Mouse (Mus musculus) embryonic facial prominence, embryonic 10.5 days (tissue): ENCODE results near the gene Mme. TPM values are rescaled to one million over a fixed set of nuclear protein-coding genes. Genes with fewer than 3 reads are reported as not detected.
A peak's percentile ranks its signal among the peaks of the same experiment; 100 is the strongest.

Experiments used
- DNase-seq: peaks from one replicate; pipeline ENCODE4 v3.0.0-alpha.2; 2017; ENCODE audit warnings: low spot score
- H3K27ac ChIP-seq: fragments of 300-500 bp; sonication (generic); replicated peaks from 2 replicates; pipeline ENCODE4 v1.5.1; 2016; ENCODE audit warnings: mild to moderate bottlenecking
- H3K27me3 ChIP-seq: fragments of 300-500 bp; sonication (generic); replicated peaks from 2 replicates; pipeline ENCODE4 v1.6.1; 2016; ENCODE audit warnings: low read depth, mild to moderate bottlenecking; ENCODE audit not compliant: poor library complexity, severe bottlenecking
- H3K36me3 ChIP-seq: fragments of 300-500 bp; sonication (generic); replicated peaks from 2 replicates; pipeline ENCODE4 v1.6.1; 2016; ENCODE audit warnings: mild to moderate bottlenecking, moderate library complexity
- H3K4me1 ChIP-seq: fragments of 300-500 bp; sonication (generic); 2 replicates; pipeline ENCODE4 v1.6.1; 2016
- H3K4me3 ChIP-seq: fragments of 300-500 bp; sonication (generic); 2 replicates; pipeline ENCODE4 v1.5.1; 2016; ENCODE audit warnings: mild to moderate bottlenecking, moderate library complexity
- H3K9me3 ChIP-seq: fragments of 300-500 bp; sonication (generic); 2 replicates; pipeline ENCODE4 v1.6.1; 2016; ENCODE audit warnings: mild to moderate bottlenecking
- WGBS: fragments of 180-500 bp; shearing (Covaris S2); methylation state at CpG from one replicate; pipeline ENCODE4 v1.1.7; 2016; 5-methylcytosine and 5-hydroxymethylcytosine counted together
- polyA plus RNA-seq: library from polyadenylated mRNA; unstranded; fragments of >200 nt; fragmentation: Nextera tagmentation; extraction: Ambion mirVana; gene quantifications from 2 replicates; pipeline ENCODE4 v1.2.1, GENCODE M21; 2016

The Mme gene
- polyA plus RNA-seq, 1 experiment from 2014 or later = 16.0 TPM

DNA sequence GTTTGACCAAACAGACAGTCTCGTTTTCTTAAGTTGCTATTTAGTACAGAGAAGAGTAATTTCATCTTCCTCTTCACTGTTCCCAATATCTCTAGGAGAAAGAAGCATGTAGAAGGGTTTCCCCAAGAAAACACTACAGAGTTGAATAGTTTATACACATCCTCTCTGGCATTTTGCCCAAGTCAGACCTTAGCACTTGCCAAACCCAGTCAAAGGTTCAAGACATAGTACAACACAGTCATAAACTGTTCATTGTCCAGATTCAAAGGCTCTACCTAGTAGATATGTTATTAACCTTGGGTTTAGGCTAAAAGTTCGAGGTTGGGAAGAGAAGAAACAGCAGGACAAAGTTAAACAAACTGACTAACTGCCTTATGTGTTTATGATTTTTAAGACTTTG, 143.7 kb downstream of the Mme start:
- Histone ChIP-seq H3K9me3 (no peaks in the 10 kb centered on the region), H3K36me3 (no peaks in the 10 kb centered on the region), H3K27me3 (no peaks in the 10 kb centered on the region), H3K4me3 (no peak overlapping the region), H3K4me1 (no peaks in the 10 kb centered on the region), H3K27ac (no peak overlapping the region)
- WGBS = 75% methylated on average over 2 of the region's 2 CpGs
- DNase-seq = no peak

DNA sequence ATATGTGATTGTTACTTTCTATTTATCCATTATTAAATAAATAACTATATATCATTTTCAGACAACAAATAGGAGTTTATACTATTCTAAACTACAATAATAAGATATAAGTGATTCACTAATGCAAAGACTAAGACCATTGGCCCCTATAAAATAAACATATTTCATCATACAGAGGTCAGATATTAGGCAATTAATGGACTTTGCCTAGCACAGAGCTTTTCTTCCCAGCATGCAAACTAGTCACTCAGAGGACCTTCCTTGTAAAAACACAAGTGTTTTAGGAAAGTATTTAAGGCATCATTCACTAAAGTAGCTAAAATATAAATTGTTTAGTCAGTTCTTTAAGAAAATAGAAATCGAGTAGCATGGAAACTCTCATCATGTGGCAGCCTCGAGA, 149.4 kb downstream of the Mme start:
- 82% methylated on average over 2 of the region's 2 CpGs for WGBS
- Histone ChIP-seq H3K4me1 (no peaks in the 10 kb centered on the region), H3K27me3 (no peaks in the 10 kb centered on the region), H3K4me3 (no peak overlapping the region), H3K9me3 (no peaks in the 10 kb centered on the region), H3K27ac (no peak overlapping the region), H3K36me3 (no peaks in the 10 kb centered on the region)
- no peak for DNase-seq

DNA sequence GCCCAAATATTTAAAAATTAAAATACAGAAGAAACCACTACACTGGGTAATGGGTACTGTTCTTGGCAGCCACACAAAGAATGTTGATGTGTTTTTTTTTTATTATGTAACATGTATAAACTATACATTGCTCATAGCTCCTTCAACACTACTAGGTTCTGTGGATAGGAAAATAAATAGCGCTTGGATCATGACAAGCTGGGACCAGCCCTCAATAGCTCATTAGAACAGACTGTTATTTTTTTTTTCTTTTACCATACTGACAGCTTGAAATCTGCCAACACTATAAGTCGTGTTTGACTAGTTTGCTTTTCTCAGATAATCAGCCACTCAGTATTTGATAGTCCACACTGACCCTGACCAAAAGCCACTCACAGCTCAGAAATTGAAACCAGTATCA, 150.0 kb downstream of the Mme start:
- Histone ChIP-seq H3K27me3 (no peaks in the 10 kb centered on the region), H3K4me3 (no peak overlapping the region), H3K36me3 (no peaks in the 10 kb centered on the region), H3K27ac (no peak overlapping the region), H3K9me3 (no peaks in the 10 kb centered on the region), H3K4me1 (no peaks in the 10 kb centered on the region)
- WGBS = 85% methylated on average over 2 of the region's 2 CpGs
- no peak for DNase-seq

DNA sequence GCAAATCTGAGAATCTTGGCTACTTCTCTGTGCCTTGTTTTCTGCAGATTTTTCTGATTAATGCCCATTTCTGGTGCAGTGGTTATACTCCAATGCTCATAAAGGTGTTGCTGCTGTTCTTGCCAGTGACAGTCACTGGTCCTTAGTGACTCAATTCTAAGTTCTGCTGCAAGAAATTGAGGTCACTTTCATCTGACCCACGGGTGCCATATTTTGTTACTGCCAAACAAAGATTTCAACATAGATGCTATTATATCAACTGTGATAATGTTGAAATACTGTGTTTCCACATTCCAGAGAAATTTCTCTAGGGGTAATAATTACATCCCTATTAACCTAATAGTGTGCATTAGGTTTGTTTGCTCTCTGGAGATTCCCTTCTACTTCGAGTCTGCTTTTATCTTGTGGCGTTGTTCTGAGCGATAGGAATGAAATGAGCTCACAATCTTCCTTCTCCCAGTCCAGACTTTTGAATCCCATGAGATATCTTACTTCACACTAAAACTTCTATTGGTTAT, 153.1 kb downstream of the Mme start:
- Histone ChIP-seq H3K27me3 (no peaks in the 10 kb centered on the region), H3K27ac (no peak overlapping the region), H3K4me1 (no peaks in the 10 kb centered on the region), H3K9me3 (no peaks in the 10 kb centered on the region), H3K4me3 (no peak overlapping the region), H3K36me3 (no peaks in the 10 kb centered on the region)
- DNase-seq = no peak
- WGBS = 86% methylated on average over 4 of the region's 4 CpGs

DNA sequence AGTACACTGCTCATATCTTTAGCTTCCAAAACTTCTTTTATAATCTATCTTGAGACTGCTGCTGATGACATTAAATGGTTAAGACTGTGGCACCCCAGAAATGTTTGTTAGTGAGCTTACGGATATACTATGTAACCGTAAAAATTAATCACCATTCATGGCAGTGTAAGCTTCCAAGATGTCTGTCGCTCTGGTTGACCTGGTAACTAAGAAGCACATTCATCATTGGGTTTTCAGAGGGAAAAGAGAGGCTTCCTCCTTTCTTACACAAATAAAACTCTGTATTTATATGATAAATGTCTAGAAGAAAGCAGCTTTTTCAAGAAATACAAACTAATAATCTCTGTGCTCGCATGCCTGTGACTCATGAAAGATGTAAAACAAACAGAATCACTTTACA, 156.8 kb downstream of the Mme start:
- H3K27ac ChIP-seq = no peak overlapping the region
- H3K36me3 ChIP-seq = no peaks in the 10 kb centered on the region
- H3K4me3 ChIP-seq = no peak overlapping the region
- DNase-seq = no peak
- H3K27me3 ChIP-seq = no peaks in the 10 kb centered on the region
- H3K9me3 ChIP-seq = no peaks in the 10 kb centered on the region
- no peaks in the 10 kb centered on the region for H3K4me1 ChIP-seq
- 95% methylated on average over 4 of the region's 4 CpGs for WGBS

DNA sequence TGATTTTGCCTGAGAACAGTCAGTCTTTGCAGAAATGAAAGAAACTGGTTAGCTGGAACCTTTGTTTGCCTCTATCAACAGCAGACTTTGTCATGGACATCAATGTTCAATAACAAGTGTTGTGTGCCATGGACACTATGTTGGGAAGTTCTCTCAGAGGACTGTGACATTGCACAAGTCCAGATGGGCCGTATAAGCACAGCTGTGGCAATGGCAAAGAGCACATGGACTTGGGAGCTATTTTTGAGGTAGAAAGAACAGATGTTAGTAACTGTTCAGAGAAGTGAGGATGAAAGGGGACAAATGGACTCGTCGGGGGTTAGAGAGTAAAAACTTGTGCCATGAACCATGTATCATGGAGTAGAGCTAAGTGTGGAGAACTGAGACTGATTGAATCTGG, 165.1 kb downstream of the Mme start:
- no peak for DNase-seq
- Histone ChIP-seq H3K4me3 (no peak overlapping the region), H3K36me3 (no peaks in the 10 kb centered on the region), H3K4me1 (no peaks in the 10 kb centered on the region), H3K27ac (no peak overlapping the region), H3K27me3 (no peaks in the 10 kb centered on the region), H3K9me3 (no peaks in the 10 kb centered on the region)
- 85% methylated on average over 3 of the region's 3 CpGs for WGBS

DNA sequence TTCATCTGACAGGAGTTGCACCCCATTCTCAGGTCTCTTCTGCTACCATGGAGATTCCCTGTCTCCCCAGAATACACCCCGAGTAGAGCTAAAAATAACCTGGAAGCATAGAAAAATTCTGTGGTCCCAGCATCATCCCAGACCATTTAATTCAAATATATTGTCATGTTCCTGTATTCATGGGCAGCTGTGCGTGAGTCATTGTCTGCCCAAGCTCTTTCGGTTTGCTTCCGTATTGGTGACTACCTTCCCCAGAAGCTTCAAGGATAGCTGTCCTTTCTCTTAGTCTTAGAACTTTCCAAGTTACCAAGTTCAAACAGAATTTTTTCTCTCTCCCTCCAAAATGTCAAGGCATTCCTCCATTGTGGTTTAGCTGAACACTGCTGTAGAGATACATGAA, 169.7 kb downstream of the Mme start:
- Histone ChIP-seq H3K4me1 (peaks cover 15% of the 10 kb centered on the region), H3K36me3 (no peaks in the 10 kb centered on the region), H3K27me3 (no peaks in the 10 kb centered on the region), H3K27ac (no peak overlapping the region), H3K4me3 (no peak overlapping the region), H3K9me3 (no peaks in the 10 kb centered on the region)
- 95% methylated on average over 4 of the region's 4 CpGs for WGBS
- no peak for DNase-seq

DNA sequence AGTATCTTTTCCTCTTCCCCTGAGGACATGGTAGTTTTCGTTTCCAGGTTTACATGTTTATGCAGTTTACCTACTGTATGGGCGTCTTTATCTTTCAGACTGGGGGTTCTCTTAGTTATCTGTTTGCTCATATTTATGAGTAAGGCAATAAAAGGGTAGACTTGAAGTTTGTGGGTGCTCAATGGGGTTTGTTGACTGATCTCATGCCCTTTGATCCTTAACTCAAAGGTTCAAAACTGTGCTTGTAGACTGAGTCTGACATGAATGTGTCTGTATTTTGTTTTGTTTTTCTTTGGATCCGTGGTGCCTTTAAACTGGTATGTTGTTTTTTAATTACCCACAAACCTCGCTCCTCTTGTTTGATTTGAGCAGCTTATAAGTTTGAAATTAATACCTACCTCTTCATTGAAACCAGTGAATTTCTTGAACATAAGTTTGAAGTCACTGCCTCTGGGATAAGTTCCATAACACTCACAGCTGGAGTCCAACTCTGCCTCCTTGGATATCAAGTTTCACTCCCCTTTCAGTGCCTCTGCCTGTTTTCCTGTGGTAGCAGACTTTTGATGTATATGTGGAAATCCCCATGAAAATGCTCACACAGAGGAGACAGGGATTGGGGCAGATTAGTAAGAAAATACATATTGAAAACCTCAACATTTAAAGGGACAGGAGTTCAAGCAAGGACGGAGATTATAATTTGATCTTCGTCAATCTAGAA, 171.0 kb downstream of the Mme start:
- Histone ChIP-seq H3K27me3 (no peaks in the 10 kb centered on the region), H3K36me3 (no peaks in the 10 kb centered on the region), H3K27ac (no peak overlapping the region; the same call in 1 of the 2 replicates), H3K4me3 (no peak overlapping the region), H3K9me3 (no peaks in the 10 kb centered on the region), H3K4me1 (peaks cover 15% of the 10 kb centered on the region)
- peak; percentile 44 for DNase-seq
- 56% methylated on average over 6 of the region's 6 CpGs for WGBS

DNA sequence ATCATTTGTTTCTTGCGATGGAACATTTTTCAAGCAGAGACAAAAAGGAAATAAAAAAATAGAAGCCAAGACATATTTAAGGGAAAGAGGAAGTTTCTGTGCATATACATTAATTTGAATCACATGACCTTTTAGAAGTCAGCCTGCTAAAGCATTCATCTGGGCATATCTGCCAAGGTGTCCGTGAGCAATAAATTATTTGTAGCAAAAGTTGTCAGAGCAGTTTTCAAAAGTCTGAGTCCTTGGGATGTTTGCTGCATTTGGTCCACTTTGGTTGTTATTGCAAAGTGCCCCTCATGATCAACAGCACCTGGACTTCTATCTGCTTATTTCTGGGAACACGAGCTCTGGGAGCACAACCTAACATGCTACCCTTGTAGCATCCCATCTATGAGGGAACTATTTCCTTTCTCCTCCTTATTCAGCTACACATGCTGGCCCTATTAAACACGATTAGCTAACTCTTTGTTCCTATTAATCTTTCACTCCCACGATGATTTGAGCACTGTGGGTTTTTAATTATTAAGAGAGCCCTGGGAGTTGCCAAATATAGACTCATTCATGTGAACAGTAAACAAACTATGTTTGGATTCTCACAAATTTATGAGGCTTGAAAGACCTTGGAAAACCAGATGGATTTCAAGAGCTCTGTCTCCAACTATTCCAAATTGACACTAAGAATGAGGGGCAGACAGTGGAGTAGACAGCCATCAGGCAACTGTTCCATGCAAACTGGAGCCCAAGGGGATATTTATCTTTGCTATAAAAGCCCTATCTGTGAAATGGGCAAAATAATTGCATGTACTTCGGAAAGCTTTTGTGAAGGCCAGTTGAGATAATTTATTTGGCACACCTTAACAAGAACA, 171.9 kb downstream of the Mme start:
- H3K4me1 ChIP-seq = peaks cover 15% of the 10 kb centered on the region
- WGBS = 76% methylated on average over 6 of the region's 6 CpGs
- H3K9me3 ChIP-seq = no peaks in the 10 kb centered on the region
- H3K4me3 ChIP-seq = no peak overlapping the region
- no peak for DNase-seq
- H3K27me3 ChIP-seq = no peaks in the 10 kb centered on the region
- H3K27ac ChIP-seq = peak overlapping the region; percentile 52
- H3K36me3 ChIP-seq = no peaks in the 10 kb centered on the region

DNA sequence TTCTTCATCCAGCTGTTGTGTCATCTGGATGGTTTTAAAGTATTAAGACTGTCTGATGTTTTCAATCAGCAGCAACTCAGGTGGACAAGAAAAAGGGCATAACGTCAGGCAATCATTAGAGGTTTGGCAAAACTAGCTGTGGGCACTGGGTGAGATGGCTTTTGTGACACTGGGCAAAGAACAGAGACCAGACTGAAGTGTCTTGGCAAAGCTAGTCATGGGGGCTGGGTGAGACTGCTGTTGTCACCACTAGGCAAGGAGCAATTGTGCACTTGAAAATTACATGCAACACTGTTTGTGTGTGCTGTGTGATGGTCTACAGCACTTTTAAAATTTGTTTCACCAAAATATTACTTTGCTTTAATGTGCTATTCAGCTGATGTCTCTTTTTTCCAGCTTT, 175.9 kb downstream of the Mme start:
- no peaks in the 10 kb centered on the region for H3K36me3 ChIP-seq
- H3K27me3 ChIP-seq = no peaks in the 10 kb centered on the region
- 67% methylated on average over 1 of the region's 1 CpGs for WGBS
- H3K4me3 ChIP-seq = no peak overlapping the region
- peaks cover 11% of the 10 kb centered on the region for H3K4me1 ChIP-seq
- H3K9me3 ChIP-seq = no peaks in the 10 kb centered on the region
- DNase-seq = no peak
- no peak overlapping the region for H3K27ac ChIP-seq

DNA sequence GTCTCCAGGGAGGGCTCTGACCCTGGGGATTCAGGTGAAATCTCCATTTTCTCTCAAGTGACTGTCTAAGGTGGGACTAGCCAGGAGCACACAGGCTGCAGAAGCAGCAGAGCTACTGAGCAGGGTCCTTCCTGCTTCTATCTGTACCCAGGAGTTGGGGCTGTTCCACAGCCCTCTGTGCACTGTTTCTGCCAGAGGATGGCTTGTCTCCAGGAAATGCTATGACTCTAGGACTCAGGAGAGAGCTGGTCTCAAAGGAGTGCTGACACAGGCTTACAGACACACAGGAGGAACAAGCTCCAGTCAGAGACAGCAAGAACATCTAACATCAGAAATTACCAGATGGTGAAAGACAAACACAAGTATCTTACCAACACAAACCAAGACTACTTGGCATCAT, 176.4 kb downstream of the Mme start:
- H3K36me3 ChIP-seq = no peaks in the 10 kb centered on the region

DNA sequence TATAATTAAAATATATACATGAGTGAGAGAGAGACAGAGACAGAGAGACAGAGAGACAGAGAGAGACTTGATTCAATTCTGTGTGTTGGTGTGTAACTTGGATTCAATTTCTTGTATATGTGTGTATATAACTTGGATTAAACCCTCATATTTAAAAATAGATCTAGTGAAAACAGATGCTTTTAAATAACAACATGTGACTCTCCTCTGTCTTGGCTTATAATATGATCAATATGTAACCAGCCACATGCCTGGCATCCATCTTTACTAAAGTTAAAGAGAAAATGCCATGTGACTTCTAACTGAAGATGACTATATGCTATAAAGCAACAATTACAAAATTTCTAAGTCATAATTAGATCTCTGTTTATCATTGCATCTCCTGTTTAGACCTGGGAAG, 182.2 kb downstream of the Mme start:
- H3K4me3 ChIP-seq = no peak overlapping the region
- H3K27me3 ChIP-seq = no peaks in the 10 kb centered on the region
- H3K4me1 ChIP-seq = no peaks in the 10 kb centered on the region
- no peaks in the 10 kb centered on the region for H3K9me3 ChIP-seq
- no peak overlapping the region for H3K27ac ChIP-seq
- no peak for DNase-seq
- H3K36me3 ChIP-seq = no peaks in the 10 kb centered on the region

More for the DNA sequence above, 176.4 kb downstream of the Mme start:
- Histone ChIP-seq H3K4me3 (no peak overlapping the region), H3K27me3 (no peaks in the 10 kb centered on the region), H3K27ac (no peak overlapping the region), H3K9me3 (no peaks in the 10 kb centered on the region), H3K4me1 (peaks cover 6% of the 10 kb centered on the region)
- DNase-seq = no peak
